Mouse (Mus musculus) gastrocnemius, postnatal 25 days (tissue): ENCODE measurements around the gene Car14. TPM values are rescaled to one million over a fixed set of nuclear protein-coding genes. Genes with fewer than 3 reads are reported as not detected.

ENCODE experiments used
- DNase-seq: peaks from one replicate; pipeline ENCODE4 v3.0.0; 2022
- total RNA-seq, 2 experiments: library from RNA; stranded (reverse); gene quantifications; 1 replicate in 1 of 2; 2 replicates in 1 of 2; pipeline ENCODE4 v1.2.3; 2021

The Car14 gene
- total RNA-seq, 2 experiments from 2014 or later, result 78.0 to 92.8 TPM

DNA sequence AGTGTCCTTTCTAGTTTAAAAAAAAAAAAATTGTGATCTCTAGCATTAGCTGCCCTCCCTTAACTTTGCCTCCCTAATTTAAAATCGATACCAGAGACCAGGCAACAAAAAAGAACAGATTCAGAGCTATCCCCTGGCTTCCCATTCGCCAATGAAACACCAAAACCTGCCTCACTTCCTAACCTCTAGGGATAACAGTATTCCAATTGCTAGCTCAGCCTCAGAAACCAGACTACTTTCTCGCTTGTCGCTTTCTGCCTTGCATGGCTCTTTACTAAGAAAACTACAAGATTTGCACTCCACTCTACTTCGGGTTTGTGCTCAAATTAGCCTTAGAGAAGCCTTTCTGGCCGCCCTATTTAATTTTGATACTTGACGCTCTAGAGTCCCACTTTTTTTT, 48.4 kb downstream of the Car14 start:
- DNase-seq, result no peak

DNA sequence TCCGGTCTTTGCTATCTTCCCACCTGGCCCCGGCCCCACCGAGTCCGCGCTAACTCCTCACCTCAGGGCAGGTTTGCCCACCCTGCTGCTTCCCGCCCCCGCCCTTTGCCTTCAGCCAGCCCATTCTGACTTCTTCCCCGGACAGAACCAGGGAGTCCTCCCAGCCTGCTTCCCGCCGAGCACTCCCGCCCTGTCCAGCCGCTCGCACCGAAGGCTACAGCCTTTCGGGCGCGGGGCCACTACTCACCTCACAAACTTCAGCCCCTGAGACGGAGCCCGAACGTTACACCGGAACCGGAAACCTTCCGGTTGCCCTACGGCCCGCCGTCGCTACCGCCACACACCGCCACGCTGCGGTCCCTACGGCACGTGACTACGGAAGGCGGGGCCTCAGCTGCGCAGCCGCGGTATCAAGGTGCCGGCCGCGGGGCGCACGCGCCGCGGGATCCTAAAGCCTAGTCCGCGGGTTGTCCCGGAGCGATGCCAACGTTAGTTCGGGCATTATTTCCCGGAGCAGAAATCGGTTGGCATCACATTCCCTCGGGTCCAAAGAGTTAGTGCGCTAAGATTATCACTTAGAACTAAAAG, 48.9 kb downstream of the Car14 start, which contains the start of gene Prpf3:
Gene Prpf3 (minus strand): TSS at position 384 of the 588 bp plus-strand sequence.
- DNase-seq, result peak; percentile 95

DNA sequence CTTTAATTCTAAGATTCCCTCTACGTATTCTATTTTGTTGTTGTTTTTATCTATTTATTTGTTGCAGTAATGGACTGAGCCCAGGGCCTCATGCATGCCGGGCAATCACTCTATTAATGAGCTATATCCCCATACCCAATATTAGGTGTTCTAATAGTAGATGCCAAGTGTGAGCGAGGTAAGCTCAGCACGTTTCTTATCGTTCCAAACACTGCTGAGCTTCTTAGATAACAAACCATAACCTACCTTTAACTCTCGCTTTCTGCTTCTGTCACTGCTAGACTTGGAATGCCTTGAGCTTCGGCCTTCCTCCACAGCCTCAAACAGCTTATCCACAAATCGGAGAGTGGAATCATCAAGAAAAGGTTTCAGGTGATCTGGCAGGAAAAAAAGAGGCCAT, 53.2 kb downstream of the Car14 start:
- no peak for DNase-seq

DNA sequence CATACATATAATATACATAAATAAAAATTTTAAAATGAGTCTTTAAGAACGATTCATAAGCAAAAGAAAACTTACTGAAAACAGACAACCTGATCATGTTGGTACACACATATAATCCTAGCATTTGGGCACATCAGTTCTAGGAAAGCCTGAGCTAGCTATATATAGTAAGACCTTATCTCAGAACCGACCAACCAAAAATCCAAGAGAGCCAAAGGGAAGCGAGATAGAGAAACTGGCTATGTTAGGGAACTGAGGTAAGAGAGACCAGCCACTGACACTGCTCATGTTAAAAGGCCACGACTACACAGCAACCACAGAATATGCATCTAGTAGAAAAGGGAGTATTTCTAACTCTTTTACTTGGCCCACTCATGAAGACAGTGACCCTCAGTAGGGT, 53.9 kb downstream of the Car14 start:
- no peak for DNase-seq

Other genes starting within 250 kb of the Car14 start
- gene Mcl1, start 245.9 kb downstream of the Car14 start, total RNA-seq, result 100 to 1,000 TPM; 111 to 133 TPM
- gene Adamtsl4, start 216.8 kb downstream of the Car14 start, total RNA-seq, result 10 to 100 TPM; 21.3 to 37.2 TPM
- 10 to 100 TPM; 14.0 to 26.6 TPM for gene Ecm1, start 165.1 kb downstream of the Car14 start, total RNA-seq
- gene Tars2, start 144.5 kb downstream of the Car14 start, total RNA-seq, result 10 to 100 TPM; 25.9 to 26.9 TPM
- 10 to 100 TPM; 27.1 to 28.2 TPM for gene Rprd2, start 85.8 kb downstream of the Car14 start, total RNA-seq
- 10 to 100 TPM; 11.8 to 17.6 TPM for gene Prpf3, start 48.8 kb downstream of the Car14 start, total RNA-seq
- gene Mrps21, start 33.2 kb downstream of the Car14 start, total RNA-seq, result 100 to 1,000 TPM; 277 to 284 TPM
- 1 to 10 TPM in 1 of 2 experiments, under 1 TPM in 1; 0.82 to 7.7 TPM for gene Ciart, start 22.4 kb downstream of the Car14 start, total RNA-seq
- 1 to 10 TPM; 2.8 to 3.7 TPM for gene BC028528, start 12.7 kb downstream of the Car14 start, total RNA-seq
- 10 to 100 TPM; 43.9 to 51.9 TPM for gene Aph1a, start 10.7 kb downstream of the Car14 start, total RNA-seq
- 10 to 100 TPM; 67.4 to 69.1 TPM for gene Anp32e, start 24.6 kb upstream of the Car14 start, total RNA-seq
- gene Plekho1, start 91.3 kb upstream of the Car14 start, total RNA-seq, result 10 to 100 TPM; 23.2 to 39.8 TPM
- gene Vps45, start 153.8 kb upstream of the Car14 start, total RNA-seq, result 10 to 100 TPM; 17.0 to 22.2 TPM
- 10 to 100 TPM; 52.5 to 54.4 TPM for gene Otud7b, start 199.8 kb upstream of the Car14 start, total RNA-seq